Mouse (Mus musculus) liver, adult 2 months (tissue): ENCODE measurements around the gene Txndc15.

Experiments used
- CTCF ChIP-seq: fragments of 200-500 bp; IDR thresholded peaks from 2 replicates; pipeline ENCODE4 v1.5.1; 2011; ENCODE audit warnings: low read depth, low read length, control low read depth
- POLR2A ChIP-seq: fragments of 200-500 bp; IDR thresholded peaks from 2 replicates; pipeline ENCODE4 v1.6.1; 2011; ENCODE audit warnings: low read length, control low read depth; ENCODE audit not compliant: insufficient read depth; ENCODE audit errors: extremely low read depth

GRCm38 (mm10) chr13:55712846-55713245 is 1.6 kb upstream of the Txndc15 start:
- TF ChIP-seq CTCF (no peak), POLR2A (no peak)
